Mouse (Mus musculus) ES-E14 (cell line): ENCODE measurements around the gene Gm10197.

Experiments
- MAFK ChIP-seq: IDR thresholded peaks from 2 replicates; pipeline ENCODE4 v1.6.1; 2014; ENCODE audit warnings: mild to moderate bottlenecking, low read depth, low read length, inconsistent platforms; ENCODE audit not compliant: insufficient read depth
- ZNF384 ChIP-seq: IDR thresholded peaks from 2 replicates; pipeline ENCODE4 v1.6.1; 2012; ENCODE audit warnings: low read depth, low read length, inconsistent platforms

- TF ChIP-seq ZNF384 (no peak), MAFK (no peak)
Observed at GRCm38 (mm10) chr19:53366057-53366775, 5.3 kb downstream of the Gm10197 start.
